Mouse (Mus musculus) embryo, embryonic 10.5 days (tissue): ENCODE results near the gene Igtp.
"Not testable (repeated sequence)": the region's sequence is repeated elsewhere in the genome, so short reads cannot be mapped to it uniquely, and the experiment has no call there.

Source experiments
- DNase-seq: peaks from one replicate; pipeline ENCODE4 v3.0.0-alpha.2; 2015; ENCODE audit warnings: low spot score

The Igtp gene

DNA sequence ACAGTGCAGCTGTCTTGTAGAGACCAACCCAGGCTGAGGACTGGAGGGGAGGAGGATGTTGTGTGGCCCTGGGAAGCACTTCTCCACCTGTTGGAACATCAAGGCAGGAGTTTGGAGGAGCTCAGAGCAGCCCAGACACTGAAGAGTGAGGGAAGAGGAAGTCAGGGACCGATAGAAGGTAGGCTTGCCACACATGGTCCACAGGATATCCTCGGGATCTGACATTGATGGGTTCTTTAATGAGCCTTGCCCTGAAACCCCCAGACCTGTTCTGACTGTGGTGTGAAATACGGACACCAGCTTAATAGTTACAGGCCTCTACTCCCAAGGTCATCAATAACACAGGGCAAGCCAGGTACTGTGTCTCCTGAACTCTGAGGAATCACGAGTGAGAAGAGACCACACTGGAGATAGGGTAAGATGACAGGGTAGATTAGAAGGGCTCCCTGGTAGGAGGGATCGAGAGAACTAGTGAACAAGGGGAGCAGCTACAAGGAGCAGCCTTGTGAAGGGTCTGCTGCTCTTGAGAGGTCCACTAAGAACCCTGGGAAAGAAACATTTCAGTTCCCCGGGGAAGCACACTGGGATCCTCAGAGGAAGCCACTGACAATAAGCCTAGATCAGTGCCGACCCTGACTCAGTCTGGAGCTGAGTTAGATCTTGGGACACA, 14.5 kb downstream of the Igtp start:
- DNase-seq: no peak

DNA sequence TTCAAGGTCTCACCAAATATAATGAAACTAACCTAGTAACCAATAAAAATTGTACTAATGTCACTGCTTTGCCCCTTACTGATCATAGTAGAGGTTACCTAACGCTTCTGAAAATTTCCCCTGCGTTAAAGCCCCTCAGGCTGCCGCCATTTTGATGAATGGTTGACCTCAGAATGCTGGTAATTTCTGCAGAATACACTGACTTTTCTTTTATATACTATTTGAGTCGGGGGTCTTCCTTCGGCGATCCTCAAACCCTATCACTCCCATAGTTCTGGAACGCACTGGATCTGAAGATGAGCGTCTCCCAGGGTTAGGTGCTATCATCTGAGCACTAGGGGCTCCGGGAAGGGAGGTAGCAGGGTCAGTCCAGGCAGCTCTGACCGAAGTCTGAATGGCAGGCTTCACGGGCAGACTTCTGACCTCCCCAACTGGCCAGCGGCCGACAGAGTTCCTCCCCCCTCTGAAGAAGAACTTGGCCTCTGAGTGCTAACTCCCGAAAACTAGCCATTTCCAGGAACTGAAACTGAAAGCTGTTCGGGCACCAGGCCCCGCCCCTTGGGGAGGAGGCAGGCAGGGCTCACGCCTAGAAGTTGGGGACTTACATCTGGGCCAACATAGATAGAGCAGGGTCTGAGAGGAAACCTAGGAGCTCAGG, 15.2 kb downstream of the Igtp start:
- DNase-seq: peak; percentile 58

DNA sequence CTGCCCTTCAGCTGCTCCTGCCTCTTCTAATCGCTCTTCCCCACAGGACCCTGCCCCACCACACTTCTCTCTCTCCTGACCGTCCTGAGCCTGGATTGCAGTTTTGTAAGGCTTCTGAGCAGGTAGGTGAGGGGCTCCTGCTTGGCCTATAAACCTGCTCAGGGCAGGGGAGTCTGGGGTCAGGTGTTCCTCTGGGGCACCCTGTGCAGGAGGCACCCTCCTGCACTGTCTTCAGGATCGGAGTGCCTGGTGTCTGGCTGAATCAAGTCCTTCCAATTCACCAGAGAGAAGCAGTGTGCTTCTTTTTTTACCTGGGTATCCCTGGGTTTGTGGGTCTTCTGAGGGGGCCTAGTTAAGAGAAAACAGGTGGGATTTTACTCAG, 15.7 kb downstream of the Igtp start:
- DNase-seq: not testable (repeated sequence)

DNA sequence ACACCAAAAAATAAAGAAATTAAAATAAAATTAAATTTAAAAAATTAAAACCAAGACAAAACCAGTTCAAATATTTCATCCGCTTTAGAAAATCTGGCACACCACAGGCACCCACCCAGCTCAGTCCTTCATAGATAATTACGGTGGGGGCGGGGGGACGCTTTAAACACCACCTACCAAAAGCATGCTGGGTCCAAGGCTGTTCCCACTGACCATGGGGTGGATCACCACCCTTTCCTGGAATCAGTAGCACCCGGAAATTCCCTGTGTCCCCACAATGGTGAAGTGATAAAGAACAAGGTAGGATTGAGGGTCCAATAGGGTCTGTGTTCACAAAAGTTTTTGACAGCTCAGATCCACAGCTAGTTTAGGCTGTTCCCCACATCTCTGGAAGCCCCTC, 16.5 kb downstream of the Igtp start:
- no peak for DNase-seq

DNA sequence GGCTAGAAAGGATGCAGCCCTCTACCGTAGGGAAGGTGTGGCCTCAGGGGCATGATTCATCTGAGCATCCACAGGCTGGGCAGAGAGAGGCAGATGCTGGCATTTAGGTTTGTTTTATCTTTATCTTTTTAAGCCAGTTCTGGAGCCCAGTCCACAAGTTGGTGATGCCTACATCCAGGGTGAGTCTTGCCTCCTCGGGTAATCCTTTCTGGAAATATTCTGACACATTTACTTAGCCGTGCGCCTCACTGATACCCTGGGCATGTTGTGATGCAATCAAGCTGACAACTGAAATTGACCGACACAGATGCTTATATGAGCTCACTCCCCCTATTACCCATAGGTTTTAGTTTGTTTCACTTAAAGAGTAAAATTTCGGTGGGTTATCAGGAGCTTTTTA, 17.5 kb downstream of the Igtp start:
- no peak for DNase-seq

DNA sequence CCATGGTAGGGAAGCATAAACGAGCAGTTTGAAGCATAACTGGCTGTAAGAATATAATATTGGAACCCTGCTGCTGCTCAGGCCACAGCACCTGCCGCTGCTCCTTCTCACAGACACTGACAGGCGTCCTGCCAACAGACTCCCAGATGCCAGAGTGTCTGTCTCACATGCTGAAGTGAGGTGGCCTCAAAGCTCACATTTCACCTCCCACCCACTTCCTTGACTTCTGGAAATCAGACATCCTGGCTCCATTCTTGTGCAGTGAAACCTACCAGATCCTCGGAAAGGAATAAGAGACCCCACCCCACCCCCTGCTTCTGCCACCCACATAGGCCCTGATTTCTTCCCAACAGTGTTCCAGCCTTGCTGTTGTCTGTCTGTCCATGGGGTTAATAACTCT, 24.4 kb downstream of the Igtp start:
- DNase-seq: no peak

DNA sequence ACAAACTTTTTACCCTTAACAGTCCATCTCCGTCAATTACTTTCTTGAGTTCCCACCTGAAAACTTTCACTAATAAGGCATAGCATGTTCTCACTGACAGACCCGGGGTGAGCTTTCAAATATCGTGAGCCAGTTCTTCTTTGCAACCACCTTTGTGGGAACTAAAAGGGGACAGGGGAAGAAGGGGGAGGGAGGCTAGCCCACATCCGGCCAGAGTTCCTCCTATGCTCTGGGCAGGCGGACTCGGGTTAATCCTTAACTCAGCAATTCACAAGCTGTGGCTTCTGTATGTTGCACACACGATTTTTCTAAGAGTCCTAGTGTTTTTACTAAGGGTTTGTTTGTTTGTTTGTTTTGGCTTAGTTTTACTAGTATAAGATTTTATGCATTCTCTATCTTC, 25.0 kb downstream of the Igtp start:
- no peak for DNase-seq

DNA sequence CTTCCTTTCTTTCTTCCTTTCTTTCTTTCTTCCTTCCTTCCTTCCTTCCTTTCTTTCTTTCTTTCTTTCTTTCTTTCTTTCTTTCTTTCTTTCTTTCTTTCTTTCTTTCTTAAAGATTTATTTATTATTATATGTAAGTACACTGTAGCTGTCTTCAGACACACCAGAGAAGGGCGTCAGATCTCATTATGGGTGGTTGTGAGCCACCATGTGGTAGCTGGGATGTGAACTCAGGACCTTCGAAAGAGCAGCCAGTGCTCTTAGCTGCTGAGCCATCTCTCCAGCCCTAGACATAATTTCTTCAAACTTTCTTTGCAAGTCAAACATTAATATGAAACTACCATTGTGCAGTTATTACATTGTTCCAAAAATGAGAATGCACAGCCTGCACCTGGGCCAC, 25.5 kb downstream of the Igtp start:
- not testable (repeated sequence) for DNase-seq

DNA sequence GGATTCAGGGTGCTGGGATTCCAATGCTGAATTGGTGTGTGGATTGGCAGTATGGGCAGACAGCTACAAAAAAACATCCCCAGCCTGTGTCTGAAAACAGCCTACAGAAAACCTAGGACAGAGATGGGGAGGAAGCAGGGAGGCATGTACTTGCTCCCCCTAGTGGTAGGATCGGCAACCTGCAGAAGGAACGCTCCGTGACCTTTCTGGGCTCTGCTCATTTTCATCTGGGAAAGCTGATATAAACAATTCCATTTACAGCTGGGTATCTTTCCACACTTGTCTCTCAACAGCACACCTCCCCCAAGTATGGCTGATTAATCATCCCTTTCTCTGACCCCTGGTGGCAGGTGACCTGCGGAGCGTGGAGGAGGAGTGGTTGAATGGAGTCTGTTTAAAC, 26.3 kb downstream of the Igtp start:
- peak; percentile 90 for DNase-seq

DNA sequence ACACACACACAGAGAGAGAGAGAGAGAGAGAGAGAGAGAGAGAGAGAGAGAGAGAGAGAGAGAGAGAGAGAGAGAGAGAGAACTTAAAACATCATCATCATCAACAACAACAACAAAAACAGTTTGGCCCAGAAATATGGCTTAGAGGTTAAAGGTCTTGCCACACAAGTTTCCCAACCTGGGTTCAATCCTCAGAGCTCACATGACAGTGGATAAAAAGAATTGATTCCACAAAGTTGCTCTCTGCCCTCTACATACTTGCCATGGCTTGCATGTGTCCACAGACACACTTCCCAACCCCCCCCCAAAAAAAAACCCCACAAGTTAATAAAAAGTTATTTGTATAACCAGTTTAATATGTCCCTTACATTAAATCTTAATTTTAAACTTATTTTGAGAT, 27.1 kb downstream of the Igtp start:
- DNase-seq: no peak

DNA sequence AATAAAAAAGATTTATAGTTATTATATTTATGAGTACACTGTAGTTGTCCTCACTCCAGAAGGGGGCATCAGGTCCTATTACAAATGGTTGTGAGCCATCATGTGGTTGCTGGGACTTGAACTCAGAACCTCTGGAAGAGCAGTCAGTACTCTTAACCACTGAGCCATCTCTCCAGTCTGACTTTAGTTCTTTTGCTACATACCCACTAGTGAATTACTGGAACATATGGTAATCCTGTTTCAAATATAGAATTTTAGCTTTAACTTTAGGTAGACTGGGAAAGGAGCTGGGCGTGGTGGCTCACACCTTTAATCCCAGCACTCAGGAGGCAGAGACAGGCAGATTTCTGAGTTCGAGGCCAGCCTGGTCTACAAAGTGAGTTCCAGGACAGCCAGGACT, 28.7 kb downstream of the Igtp start:
- DNase-seq: not testable (repeated sequence)

DNA sequence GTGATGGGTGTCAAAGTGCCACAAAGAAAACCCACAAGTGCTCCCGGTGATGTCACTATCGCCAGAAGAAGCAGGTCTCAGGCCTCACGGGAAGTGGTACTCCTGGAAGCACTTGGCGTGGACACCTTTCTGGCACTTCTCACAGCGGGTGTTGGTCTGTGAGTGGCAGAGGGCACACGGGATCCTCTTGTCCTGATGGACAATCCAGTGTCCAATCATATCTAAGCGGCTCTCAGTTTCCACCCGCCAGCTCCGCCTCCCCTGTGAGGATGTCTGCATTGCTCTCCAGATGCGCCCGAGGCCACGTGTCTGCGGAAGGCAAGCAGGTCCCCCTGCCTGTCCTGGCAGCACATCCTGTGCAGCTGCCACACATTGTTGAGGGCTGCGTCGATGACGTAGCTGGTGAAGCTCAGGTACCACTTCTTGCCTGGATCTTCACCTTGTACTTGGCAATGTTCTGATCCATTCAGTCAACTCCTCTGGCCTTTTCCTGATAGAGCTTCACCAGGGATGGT, 31.1 kb downstream of the Igtp start:
- DNase-seq: no peak

DNA sequence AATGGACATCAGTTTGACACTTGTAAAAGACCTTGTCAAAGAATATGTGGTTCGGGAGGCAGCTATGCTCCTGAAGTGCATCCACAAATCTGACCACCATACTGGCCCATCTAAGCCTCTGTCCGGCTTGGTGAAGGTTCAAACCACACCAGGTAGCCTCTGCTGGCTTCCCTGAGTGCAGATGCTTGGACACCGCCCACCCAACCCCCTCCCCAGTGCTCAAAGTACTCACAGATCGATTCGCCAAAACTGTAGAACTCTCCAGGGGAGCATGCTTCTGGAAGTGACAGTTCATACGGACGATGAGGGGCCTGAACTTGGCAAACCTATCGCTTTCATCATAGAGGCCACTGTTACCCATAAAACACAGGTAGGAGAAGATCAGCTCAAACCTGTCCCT, 31.8 kb downstream of the Igtp start:
- DNase-seq: no peak

DNA sequence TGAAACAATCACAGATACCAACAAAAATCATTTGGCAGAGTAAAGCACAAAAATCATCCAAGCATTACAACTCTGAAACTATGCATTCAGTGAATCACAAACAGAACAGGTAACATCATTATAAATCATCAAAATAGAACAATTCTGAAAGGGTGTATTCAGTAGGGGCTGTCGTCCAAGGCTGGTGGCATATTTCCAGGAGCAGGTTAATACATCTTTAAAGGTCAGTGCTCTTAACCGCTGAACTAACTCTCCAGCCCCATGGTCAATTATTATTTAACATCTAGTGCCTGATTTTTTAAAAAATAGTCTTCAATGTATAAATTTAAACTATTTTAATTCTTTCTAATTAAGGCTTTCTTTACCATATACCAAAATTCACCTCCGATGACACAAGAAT, 35.2 kb downstream of the Igtp start:
- not testable (repeated sequence) for DNase-seq

DNA sequence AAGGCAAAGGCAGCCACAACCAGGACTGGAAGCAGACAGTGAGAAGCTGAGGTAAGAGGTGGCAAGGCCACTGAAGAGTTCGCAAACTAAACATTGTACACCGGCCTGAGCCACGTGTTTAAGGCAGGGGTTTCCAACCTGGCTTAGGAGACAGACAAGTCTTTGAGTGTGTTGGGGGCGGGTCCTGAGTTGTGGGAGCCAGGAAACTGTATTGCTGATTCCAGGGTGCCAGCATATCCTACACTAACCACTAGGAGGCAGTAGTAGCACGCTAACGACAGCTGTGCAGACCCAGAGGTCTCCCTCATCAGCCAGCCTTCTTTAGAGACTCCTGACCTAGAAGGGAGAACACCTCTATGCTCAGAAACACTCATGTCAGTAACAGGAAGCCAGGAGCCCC, 35.8 kb downstream of the Igtp start:
- peak; percentile 79 for DNase-seq

DNA sequence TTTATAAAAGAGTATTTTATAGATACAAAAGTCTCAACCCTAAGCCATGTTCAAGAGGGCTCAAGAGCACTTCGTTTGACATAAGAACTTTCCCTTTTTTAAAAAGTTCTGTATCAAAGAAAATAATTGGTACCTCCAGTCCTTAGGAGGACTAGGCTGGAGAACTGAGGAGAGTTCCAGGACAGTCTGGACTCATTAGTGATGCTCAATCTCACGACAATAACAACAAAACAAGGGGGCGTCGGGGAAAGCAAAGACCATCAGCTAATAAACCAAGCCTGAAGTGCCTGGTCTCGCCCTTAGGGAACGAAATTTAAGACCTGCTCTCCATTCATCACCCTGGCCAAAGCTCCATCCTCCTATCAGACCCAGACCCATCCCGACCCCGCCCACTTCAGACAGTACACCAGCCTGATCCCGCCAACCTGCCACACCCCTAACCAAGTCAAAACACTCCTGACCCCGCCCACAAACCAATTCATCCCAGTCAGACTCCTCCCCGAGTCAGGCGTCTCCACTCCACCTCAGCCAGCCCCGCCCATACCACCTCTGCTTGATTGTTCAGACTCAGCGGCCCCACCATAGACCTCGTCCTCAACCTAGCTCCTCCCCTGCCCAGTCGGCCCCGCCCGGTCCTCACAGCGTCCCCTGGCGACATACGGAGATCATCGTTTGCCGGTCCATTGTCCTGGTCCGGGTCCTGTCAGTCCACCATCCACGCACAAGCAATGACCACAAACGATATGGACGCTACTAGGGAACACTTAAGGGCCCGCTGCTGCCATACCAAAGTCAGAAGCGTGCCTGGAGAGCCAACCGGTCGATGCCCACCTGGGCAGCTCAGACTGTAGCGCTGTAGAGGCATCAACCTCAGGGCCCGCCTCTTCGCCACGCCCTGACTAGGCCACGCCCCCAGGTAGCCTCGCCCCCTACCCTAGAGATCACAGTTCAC, 39.8 kb downstream of the Igtp start:
- peak; percentile 93 for DNase-seq

DNA sequence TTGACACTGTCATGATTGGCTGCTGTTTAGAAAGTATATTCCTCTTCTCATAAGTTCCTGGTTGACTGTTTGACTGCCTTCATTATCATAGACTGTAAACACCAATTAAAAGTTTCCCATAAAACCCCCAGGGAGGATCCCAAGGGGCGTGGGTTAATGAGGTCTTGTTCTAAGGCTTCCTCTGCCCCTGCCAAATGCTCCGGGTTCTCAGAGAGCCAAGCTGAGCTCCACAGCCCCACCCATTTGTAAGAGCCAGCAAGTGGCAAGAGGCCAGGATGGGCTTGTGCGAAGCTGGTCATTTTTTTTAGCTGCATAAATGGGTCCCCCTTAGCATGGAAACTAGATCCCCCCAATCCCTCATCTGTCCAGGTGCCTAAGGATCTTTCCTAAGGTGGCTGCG, 47.9 kb downstream of the Igtp start:
- DNase-seq: no peak

DNA sequence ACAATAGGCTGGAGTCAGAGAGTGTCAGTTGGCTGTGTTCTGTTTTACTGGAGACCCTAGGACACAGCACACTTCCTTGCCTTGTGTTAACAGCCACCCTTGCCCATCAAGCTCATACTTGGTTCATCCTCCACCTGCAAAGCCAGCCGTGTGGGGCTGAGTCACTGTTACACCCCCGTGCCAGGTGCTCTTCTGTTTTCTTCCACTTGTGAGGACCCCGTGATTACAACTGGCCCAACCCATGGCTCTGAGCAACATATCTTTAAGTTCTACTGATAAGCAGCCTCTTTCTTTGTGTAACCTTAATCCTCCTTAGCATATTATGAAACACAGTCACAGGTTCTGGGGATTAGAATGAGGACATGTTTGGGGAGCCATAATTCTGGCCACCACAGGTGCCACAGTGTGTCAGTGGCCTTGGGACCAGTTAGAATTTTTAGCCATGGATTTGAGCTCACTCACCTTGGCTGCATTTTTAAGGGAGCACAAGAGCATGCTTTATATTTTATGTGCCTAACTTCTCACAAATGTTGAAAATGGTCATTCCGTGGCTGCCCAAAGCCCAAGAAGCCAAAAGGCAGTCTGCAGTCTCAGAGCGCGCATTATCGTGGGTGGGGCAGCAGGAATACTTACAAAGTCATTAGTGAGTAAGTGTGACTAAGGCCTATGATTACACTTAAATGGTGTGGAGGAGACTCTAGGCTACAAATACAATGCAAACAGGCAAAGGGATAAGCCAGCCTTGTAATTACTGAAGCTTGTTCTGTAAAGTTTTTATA, 50.0 kb downstream of the Igtp start:
- DNase-seq: no peak

DNA sequence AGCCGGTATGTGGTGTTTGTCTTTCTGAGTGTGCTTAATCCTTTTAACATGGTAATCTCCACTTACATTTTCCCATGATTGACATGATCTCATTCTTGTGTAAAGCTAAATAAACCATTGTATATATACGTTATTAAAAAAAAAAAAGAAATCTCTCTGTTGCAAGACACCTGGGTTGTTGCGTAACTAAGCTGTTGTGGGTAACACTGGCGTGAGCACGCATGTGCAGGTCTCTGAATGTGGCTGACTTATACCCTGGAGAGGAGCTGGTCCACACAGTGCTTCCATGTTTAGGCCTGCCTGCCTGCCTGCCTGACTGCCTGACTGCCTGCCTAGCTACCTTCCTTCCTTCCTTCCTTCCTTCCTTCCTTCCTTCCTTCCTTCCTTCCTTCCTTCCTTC, 51.2 kb downstream of the Igtp start:
- DNase-seq: no peak

DNA sequence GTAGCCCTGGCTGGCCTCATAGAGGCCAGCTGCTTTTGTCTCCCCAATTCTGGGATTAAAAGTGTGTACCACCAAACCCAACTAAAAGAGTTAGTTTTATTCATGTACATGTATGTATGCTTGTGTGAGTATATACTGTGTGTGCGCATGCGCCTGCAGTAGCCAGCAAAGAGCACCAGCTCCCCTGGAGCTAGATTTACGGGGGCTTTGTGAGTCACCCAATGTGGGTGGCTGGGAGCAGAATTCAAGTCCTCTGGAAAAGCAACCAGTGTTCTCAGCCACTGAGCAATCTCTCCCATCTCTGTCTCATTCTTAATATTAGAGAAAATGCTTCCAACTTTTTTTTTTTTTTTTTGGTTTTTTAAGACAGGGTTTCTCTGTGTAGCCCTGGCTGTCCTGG, 55.1 kb downstream of the Igtp start:
- DNase-seq: no peak
